Mouse (Mus musculus): ENCODE measurements at regions not wholly inside any gene's neighbourhood (a gene's known extent, or its start where the extent isn't known, plus 50 kb on each side); places are given as distances from the start of the nearest gene placed in this dataset.
"Not testable (repeated sequence)": the region's sequence is repeated elsewhere in the genome, so short reads cannot be mapped to it uniquely, and the experiment has no call there.

DNA sequence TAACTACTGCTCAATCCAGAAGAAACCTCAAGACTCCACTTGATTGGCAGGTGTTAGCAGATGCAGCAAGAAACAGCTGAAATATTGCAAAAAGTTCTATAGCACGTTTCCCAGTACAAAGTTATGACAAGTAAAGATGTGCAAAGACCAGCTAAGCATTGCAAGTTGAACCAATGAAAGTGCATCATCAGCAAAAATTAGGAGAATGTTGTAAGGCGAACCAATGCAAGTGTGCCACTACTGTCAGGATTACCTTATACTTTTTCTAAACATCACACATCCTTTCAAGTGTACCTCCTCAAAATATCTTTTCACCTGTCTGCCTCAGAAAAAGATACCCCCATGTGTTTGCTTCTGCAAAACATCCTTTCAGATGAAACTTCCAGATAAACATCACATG is 244.7 kb downstream of the Slco6d1 start:
- DNase-seq (ENCODE audit: low spot score in 2 of 2): no peak

DNA sequence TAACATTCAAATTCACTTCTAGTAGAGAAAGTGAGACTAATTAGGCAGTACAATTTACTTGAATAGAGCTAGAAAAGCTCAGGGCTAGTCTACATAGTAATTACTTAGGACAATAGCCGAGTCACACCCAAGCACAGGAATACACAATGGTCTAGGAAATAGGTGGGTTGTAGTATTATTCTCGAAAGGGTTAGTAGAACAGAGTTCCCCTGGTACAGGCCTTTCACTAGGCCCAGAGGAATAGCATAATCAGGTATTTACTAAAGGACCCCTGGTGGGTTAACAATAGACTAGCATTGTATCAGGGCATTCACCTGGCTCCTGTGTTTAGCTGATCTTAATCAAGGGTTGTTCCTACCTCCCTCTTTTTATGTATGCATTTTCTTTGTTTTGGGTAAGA is 246.5 kb downstream of the Slco6d1 start:
- DNase-seq (ENCODE audit: low spot score in 2 of 2): not testable (repeated sequence)

- DNase-seq (ENCODE audit: low spot score in 2 of 2): no peak
These were observed 247.0 kb downstream of the Slco6d1 start for GRCm38 (mm10) chr1:98667887-98668286.

DNA sequence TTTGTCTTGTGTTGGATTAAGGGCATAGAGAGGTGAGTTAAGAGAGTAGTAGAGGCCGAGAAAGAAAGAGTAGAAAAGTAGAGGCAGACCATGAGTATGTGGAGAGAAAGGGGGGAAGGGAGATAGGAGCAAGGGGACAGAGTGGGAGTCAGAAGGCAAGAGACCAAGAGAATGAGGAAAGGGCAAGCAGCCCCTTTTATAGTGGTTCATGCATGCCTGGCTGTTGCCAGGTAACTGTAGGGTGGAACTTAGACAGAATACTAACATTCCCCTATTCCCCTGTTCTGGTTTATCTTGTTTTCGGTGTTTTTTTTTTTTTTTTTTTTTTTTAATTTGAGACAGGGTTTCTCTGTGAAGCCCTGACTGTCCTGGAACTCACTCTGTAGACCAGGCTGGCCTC is 247.7 kb downstream of the Slco6d1 start:
- DNase-seq (ENCODE audit: low spot score in 2 of 2): no peak

GRCm38 (mm10) chr1:98678686-98679085 is 257.8 kb downstream of the Slco6d1 start:
- DNase-seq (ENCODE audit: low spot score in 2 of 2): no peak

GRCm38 (mm10) chr1:98713809-98714208 is 292.9 kb downstream of the Slco6d1 start:
- DNase-seq (ENCODE audit: low spot score in 2 of 2): no peak

DNA sequence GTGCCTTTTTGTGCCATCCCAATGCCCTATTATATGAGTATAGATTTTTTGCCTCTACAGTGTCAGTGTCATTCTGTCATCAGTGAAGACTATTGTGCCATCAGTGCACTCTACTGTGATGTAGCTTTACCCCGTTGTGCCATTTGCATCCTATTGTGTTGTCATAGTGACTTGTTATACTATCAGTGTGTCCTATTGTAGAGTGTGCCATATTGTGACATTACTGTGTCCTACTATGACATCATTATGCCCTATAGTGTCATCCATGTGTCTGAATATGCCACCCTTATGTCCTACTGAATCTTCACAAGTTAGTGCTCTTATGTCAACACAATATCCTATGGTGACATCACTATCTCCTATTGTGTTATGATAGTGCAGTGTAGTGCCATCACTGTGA is 293.4 kb downstream of the Slco6d1 start:
- no peak for DNase-seq (ENCODE audit: low spot score in 2 of 2)

DNA sequence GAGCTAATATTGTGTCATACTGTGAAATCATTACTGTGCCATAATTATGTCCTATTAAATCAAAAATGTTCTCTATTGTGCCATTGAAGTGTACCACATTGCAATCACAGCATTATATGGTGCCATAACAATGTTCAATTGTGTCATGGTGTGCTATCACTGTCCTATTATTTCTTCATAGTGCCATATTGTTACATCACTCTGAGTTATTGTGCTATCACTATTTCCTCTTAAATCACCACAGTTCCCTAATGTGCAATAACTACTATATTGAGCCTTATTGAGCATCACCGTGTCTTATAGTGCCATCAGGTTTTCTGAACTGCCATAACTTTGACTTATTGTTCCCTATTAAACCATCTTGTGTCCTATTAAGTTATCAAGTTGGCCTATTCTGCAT is 299.7 kb downstream of the Slco6d1 start:
- no peak for DNase-seq (ENCODE audit: low spot score in 2 of 2)

- no peak for DNase-seq (ENCODE audit: low spot score in 2 of 2)
These were observed 306.6 kb downstream of the Slco6d1 start for GRCm38 (mm10) chr1:98727354-98728015.

GRCm38 (mm10) chr1:98748886-98749285 is 328.0 kb downstream of the Slco6d1 start:
- DNase-seq (ENCODE audit: low spot score in 2 of 2): peak; percentile 5 to 13

- DNase-seq (ENCODE audit: low spot score in 2 of 2): no peak
These were observed 367.6 kb downstream of the Slco6d1 start for GRCm38 (mm10) chr1:98788528-98788927.

DNA sequence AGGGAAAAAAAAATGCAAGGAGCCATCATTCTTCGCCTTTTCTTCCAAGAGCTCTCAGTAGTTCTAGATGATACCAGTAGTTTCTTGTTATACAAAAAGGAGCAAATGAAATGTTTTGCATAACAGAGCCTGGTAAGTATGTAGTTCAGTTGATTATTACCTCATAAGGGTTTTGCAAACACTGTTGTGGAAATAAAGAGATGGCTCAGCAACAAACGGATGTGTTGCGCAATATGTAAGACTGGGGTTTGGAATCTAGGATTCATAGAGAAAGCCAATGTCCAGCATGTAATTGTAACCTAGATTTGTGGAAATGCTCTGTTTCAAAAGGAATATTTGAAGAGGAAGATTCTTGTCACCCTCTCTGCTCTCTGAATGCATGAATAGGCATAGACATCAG is 372.4 kb downstream of the Slco6d1 start:
- no peak for DNase-seq (ENCODE audit: low spot score in 2 of 2)

- DNase-seq (ENCODE audit: low spot score in 2 of 2): no peak
These were observed 391.6 kb downstream of the Slco6d1 start for GRCm38 (mm10) chr1:98812543-98812942.

DNA sequence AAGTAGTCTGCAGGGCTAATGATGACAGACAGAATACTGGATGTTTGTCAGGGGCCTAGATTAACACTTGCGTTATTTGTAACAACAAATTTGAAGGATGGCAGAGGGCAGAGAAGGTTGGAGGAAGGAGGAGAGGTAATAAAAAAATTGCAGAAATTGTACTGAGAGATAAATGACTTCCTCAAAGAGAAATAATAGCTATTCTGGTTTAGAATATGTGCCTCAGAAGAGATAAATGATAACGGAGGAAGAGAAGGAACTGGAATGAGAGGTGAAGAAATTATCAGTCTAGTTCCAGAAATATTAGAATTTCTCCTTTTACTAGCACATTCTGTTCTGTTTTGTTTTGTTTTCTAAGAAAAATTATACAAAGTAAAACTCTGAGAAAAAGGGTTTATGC is 393.1 kb downstream of the Slco6d1 start:
- no peak for DNase-seq (ENCODE audit: low spot score in 2 of 2)

- DNase-seq (ENCODE audit: low spot score in 2 of 2): no peak
These were observed 397.2 kb downstream of the Slco6d1 start for GRCm38 (mm10) chr1:98818076-98818475.

DNA sequence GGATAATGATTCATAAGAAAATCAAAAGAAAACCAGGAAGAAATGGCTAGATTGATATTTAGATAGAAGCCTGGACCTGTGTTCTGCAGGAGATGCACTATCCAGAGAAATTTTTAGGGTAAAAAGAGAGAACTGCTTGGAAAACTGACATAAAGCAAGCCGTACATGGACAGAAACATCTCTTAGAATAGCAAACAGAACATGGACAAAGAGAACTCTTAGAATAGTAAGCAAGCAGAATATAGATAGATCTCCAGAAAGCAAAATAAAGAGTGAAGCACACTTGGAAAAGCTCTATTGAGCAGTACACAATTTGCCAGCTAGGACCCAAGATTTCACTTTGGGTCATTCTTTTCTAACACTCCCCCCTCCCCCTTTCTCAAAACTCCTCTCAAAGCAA is 439.3 kb downstream of the Slco6d1 start:
- no peak for DNase-seq (ENCODE audit: low spot score in 2 of 2)

- no peak for DNase-seq (ENCODE audit: low spot score in 2 of 2)
These were observed 485.3 kb downstream of the Slco6d1 start for GRCm38 (mm10) chr1:98906260-98906659.

GRCm38 (mm10) chr1:98923043-98923442 is 502.1 kb downstream of the Slco6d1 start:
- no peak for DNase-seq (ENCODE audit: low spot score in 2 of 2)

DNA sequence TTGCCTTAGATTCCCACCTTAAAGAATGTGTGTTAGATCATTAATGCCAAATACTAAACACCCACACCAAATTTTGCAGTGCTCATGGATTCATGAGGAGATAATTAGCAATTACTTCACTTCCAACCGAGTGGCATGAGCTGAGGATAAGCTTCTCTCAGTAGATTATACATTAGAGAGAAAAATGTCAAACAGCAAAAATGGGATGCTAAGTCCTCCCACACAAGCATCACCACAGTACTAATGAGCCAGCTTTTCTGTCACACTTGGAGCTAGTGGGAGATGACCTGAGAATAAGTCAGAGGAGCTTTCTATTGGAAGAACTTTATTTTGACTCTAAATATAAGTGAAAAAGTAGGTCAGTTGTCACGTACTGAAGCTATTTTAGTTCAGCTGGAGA is 504.0 kb downstream of the Slco6d1 start:
- peak in 1 of 2 experiments; percentile 59 for DNase-seq (ENCODE audit: low spot score in 2 of 2)

DNA sequence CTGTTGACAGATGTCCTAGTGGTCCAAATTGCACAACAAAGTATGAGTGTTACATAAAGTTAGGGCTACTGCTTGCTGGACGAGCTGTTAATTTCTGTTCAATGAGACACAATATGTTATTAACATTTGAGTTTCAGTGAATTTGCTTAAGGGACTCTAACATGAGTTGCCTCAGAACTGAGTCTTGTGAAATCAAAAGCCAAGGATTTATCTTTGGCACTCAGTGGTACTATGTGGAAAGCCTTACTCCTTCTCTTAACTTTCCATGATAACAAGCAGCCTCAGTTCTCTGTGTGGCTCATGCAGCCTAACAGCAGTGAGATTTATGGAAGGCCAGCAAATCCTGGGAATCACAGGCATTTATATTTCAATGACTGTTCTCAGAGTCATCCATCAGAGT is 510.0 kb downstream of the Slco6d1 start:
- no peak for DNase-seq (ENCODE audit: low spot score in 2 of 2)

DNA sequence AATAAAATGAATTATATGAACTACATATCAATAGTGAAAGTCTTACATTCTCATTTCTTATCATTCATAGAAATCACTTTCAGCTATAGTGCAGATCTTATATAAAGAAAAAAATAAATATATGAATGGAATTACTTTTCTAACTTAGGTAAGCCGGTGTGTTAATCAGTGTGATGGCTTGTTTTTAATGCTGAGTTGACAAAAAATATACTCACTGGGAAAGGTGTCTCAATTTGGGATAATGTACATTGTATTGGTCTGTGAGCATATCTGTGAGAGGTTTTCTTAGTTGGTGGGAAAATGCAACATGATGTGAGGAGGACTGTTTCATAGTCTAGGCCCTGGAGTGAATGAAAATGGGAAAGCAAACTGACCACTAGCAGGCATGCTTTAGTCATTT is 511.3 kb downstream of the Slco6d1 start:
- DNase-seq (ENCODE audit: low spot score in 2 of 2): no peak

GRCm38 (mm10) chr1:98977686-98978085 is 556.8 kb downstream of the Slco6d1 start:
- DNase-seq (ENCODE audit: low spot score in 2 of 2): no peak
